Mouse (Mus musculus) cerebellum, adult 9-10 months (tissue): ENCODE data around the gene Sel1l3.

Source experiments
- DNase-seq: peaks from one replicate; pipeline ENCODE4 v3.0.0; 2022

Sel1l3 gene

GRCm38 (mm10) chr5:53212782-53213710 is 681 bp downstream of the Sel1l3 start:
- DNase-seq = peak; percentile 66

- DNase-seq = peak; percentile 55
Observed at GRCm38 (mm10) chr5:53212087-53212781, 1.5 kb downstream of the Sel1l3 start.

GRCm38 (mm10) chr5:53211241-53211640 is 2.5 kb downstream of the Sel1l3 start:
- peak; percentile 75 for DNase-seq

GRCm38 (mm10) chr5:53210481-53210880 is 3.2 kb downstream of the Sel1l3 start:
- DNase-seq = peak; percentile 56

- DNase-seq = no peak
Observed at GRCm38 (mm10) chr5:53209773-53210172, 4.0 kb downstream of the Sel1l3 start.

- peak; percentile 60 for DNase-seq
Observed at GRCm38 (mm10) chr5:53208731-53209130, 5.0 kb downstream of the Sel1l3 start.

GRCm38 (mm10) chr5:53206575-53206974 is 7.2 kb downstream of the Sel1l3 start:
- DNase-seq = peak; percentile 24

GRCm38 (mm10) chr5:53202748-53203147 is 11.0 kb downstream of the Sel1l3 start:
- DNase-seq = peak; percentile 47

GRCm38 (mm10) chr5:53200825-53201224 is 12.9 kb downstream of the Sel1l3 start:
- peak; percentile 88 for DNase-seq

- DNase-seq = no peak
Observed at GRCm38 (mm10) chr5:53198408-53198807, 15.3 kb downstream of the Sel1l3 start.

GRCm38 (mm10) chr5:53196387-53197088 is 17.2 kb downstream of the Sel1l3 start:
- peak; percentile 82 for DNase-seq

- DNase-seq = no peak
Observed at GRCm38 (mm10) chr5:53194841-53195240, 18.9 kb downstream of the Sel1l3 start.

GRCm38 (mm10) chr5:53194421-53194820 is 19.3 kb downstream of the Sel1l3 start:
- DNase-seq = no peak

GRCm38 (mm10) chr5:53193092-53194030 is 20.4 kb downstream of the Sel1l3 start:
- no peak for DNase-seq

GRCm38 (mm10) chr5:53188608-53189007 is 25.1 kb downstream of the Sel1l3 start:
- DNase-seq = no peak

GRCm38 (mm10) chr5:53187245-53187644 is 26.5 kb downstream of the Sel1l3 start:
- DNase-seq = no peak

GRCm38 (mm10) chr5:53185803-53186202 is 27.9 kb downstream of the Sel1l3 start:
- DNase-seq = no peak

- DNase-seq = no peak
Observed at GRCm38 (mm10) chr5:53179965-53180364, 33.8 kb downstream of the Sel1l3 start.

GRCm38 (mm10) chr5:53176703-53177102 is 37.0 kb downstream of the Sel1l3 start:
- DNase-seq = no peak

- peak; percentile 98 for DNase-seq
Observed at GRCm38 (mm10) chr5:53176075-53176474, 37.7 kb downstream of the Sel1l3 start.

- DNase-seq = no peak
Observed at GRCm38 (mm10) chr5:53175195-53175594, 38.5 kb downstream of the Sel1l3 start.

GRCm38 (mm10) chr5:53174461-53174860 is 39.3 kb downstream of the Sel1l3 start:
- DNase-seq = no peak
